Mouse (Mus musculus) G1E (cell line): Measurements from ENCODE around the gene Ipcef1.

Experiments
- CTCF ChIP-seq: IDR thresholded peaks from 2 replicates; pipeline ENCODE4 v1.5.1; 2012; ENCODE audit warnings: low read depth, low read length, inconsistent platforms, mixed read lengths
- GATA1 ChIP-seq: IDR thresholded peaks from 2 replicates; pipeline ENCODE4 v1.6.1; 2012; ENCODE audit warnings: borderline replicate concordance, low read length, inconsistent platforms, mixed read lengths
- GATA2 ChIP-seq: IDR thresholded peaks from 2 replicates; pipeline ENCODE4 v1.6.1; 2012; ENCODE audit warnings: low read depth, low read length, inconsistent platforms, borderline replicate concordance
- POLR2AphosphoS5 ChIP-seq: IDR thresholded peaks from 2 replicates; pipeline ENCODE4 v1.6.1; 2012; ENCODE audit warnings: low read depth, low read length, inconsistent platforms; ENCODE audit not compliant: insufficient replicate concordance
- TAL1 ChIP-seq: conservative IDR thresholded peaks from 2 replicates; pipeline ENCODE4 v1.6.1; 2012; ENCODE audit warnings: low read depth, low read length, inconsistent platforms, mixed read lengths

DNA sequence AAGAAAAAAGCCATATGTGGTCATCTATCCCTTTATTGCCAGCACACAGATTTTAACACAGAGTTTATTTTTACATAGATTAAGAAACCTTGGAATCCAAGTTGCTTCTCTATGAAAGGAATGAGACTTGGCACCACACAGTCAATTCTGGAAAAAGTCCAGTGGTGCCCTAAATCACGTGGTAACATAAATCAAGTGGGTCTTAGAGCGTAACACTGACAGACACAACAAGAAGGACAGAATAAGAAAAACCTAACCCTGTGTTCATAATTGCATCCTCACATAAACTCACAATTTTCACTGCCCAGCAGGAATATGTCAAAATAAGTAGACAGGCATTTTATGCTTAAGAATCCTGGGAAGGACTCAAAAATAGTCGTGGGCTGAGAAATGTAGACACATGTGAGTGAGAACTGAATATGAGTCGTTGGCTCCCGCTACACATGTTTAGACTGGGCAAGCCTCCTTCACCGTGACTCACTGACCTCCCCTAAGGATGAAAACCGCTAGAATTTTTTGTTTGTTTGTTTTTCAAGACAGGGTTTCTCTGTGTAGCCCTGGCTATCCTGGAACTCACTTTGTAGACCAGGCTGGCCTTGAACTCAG is 32.4 kb downstream of the Ipcef1 start:
- no peak for TF ChIP-seq CTCF
- no peak for TF ChIP-seq GATA1
- no peak for TF ChIP-seq TAL1
- no peak for TF ChIP-seq POLR2AphosphoS5
- no peak for TF ChIP-seq GATA2
